Mouse (Mus musculus) megakaryocyte, embryonic 14.5 days (primary cell): Measurements from ENCODE around the gene Gpr161. TPM values are rescaled to one million over a fixed set of nuclear protein-coding genes. Genes with fewer than 3 reads are reported as not detected.

Source experiments
- H3K27me3 ChIP-seq: replicated peaks from 2 replicates; pipeline ENCODE3; 2012; ENCODE audit warnings: inconsistent platforms
- H3K36me3 ChIP-seq: replicated peaks from 2 replicates; pipeline ENCODE3; 2012; ENCODE audit warnings: low read length, inconsistent platforms, mixed read lengths
- H3K4me1 ChIP-seq: 2 replicates; pipeline ENCODE4 v1.6.1; 2012; ENCODE audit warnings: inconsistent platforms
- H3K4me3 ChIP-seq: replicated peaks from 2 replicates; pipeline ENCODE3; 2012; ENCODE audit warnings: moderate library complexity, mild to moderate bottlenecking, inconsistent platforms
- H3K9me3 ChIP-seq: 2 replicates; pipeline ENCODE4 v1.6.1; 2012; ENCODE audit warnings: inconsistent platforms
- FLI1 ChIP-seq: IDR thresholded peaks from 2 replicates; pipeline ENCODE4 v1.6.1; 2012; ENCODE audit warnings: low read length, inconsistent platforms, mixed read lengths
- GATA1 ChIP-seq: IDR thresholded peaks from 3 replicates; pipeline ENCODE4 v1.6.1; 2012; ENCODE audit warnings: mixed read lengths, low read length, inconsistent platforms, borderline replicate concordance
- polyA plus RNA-seq: library from polyadenylated mRNA; stranded (reverse); fragments of >175 nt; gene quantifications from 2 replicates; pipeline ENCODE4 v1.2.3, GENCODE M21; 2012; ENCODE audit warnings: low replicate concordance; ENCODE audit not compliant: insufficient read depth

Gene Gpr161
- polyA plus RNA-seq, 1 experiment = not detected

DNA sequence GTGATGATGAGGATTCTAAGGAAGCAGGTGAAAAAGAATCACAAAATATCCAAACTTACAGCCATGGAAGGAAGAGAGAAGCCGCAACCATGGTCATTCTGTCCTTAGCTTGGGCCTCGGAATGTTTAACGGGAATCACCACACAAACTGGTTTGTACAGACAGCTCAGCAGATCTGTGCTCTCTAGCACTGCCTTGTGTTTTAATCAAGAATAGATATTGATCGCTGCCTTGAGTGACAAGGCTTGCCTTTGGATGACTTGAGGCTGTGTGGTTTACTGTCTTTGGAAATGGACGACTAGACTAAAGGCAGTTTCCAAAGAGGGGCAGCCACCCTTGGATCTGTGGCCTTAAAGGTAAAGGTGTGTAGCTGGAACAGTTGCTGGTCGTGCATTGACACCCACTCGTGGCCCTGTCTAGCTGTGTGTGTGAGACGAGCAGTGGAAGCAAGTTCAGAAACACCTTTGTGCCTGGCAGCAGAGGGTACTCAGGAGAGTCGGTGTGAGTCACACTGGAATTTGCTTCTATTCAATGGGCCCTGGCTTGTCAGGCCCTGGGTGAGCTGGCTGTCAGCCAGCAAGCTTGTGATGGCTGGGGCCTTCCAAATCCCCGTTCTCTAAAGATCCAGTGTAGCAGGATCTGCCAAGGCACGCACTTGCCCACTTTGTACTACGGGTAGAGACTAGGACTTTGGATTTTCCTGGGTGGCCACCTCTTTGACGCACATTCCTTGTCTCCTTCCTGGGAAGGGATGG lies 7.0 kb downstream of the Gpr161 start:
- Histone ChIP-seq H3K27me3 (peaks cover 56% of the 10 kb centered on the region), H3K36me3 (no peaks in the 10 kb centered on the region), H3K4me3 (no peak overlapping the region), H3K4me1 (peaks cover 4% of the 10 kb centered on the region; the same call in 1 of the 2 replicates), H3K9me3 (no peaks in the 10 kb centered on the region)
- TF ChIP-seq GATA1 = no peak
- TF ChIP-seq FLI1 = no peak

- TF ChIP-seq FLI1 = no peak
- TF ChIP-seq GATA1 = no peak
Observed at GRCm38 (mm10) chr1:165303209-165303608, 7.6 kb downstream of the Gpr161 start.

DNA sequence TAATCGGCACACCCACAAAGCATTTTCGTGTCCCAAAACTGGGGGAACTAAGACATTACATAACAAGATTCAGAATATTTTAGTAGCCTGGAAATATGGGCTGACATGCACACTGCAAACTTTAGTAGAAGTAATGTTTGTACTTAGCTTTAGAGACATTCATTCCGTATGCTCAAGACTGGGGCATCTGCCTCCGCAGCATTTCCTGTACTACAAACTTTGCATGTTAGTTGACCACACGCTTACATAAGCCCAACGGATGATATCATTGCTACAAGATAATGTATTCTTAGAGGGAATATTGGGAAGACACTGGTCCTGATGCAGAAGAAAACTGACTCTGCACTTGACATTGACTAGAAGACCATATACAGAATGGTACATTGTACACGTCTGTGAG lies 8.8 kb downstream of the Gpr161 start:
- H3K36me3 ChIP-seq = no peaks in the 10 kb centered on the region
- H3K4me1 ChIP-seq = peaks cover 4% of the 10 kb centered on the region; the same call in 1 of the 2 replicates
- H3K9me3 ChIP-seq = no peaks in the 10 kb centered on the region
- H3K4me3 ChIP-seq = no peak overlapping the region
- TF ChIP-seq GATA1 = no peak
- TF ChIP-seq FLI1 = no peak
- H3K27me3 ChIP-seq = peaks cover 62% of the 10 kb centered on the region

More at GRCm38 (mm10) chr1:165303209-165303608, 7.6 kb downstream of the Gpr161 start:
- no peaks in the 10 kb centered on the region for H3K9me3 ChIP-seq
- H3K4me1 ChIP-seq = peaks cover 4% of the 10 kb centered on the region; the same call in 1 of the 2 replicates
- H3K27me3 ChIP-seq = peaks cover 58% of the 10 kb centered on the region
- no peak overlapping the region for H3K4me3 ChIP-seq
- H3K36me3 ChIP-seq = no peaks in the 10 kb centered on the region

- H3K4me3 ChIP-seq = no peak overlapping the region
- TF ChIP-seq GATA1 (no peak), FLI1 (no peak)
- H3K9me3 ChIP-seq = 0 out of 2 replicates have a peak, but pooled peaks cover 7% of the 10 kb centered on the region
Observed at GRCm38 (mm10) chr1:165308180-165308579, 12.6 kb downstream of the Gpr161 start.

DNA sequence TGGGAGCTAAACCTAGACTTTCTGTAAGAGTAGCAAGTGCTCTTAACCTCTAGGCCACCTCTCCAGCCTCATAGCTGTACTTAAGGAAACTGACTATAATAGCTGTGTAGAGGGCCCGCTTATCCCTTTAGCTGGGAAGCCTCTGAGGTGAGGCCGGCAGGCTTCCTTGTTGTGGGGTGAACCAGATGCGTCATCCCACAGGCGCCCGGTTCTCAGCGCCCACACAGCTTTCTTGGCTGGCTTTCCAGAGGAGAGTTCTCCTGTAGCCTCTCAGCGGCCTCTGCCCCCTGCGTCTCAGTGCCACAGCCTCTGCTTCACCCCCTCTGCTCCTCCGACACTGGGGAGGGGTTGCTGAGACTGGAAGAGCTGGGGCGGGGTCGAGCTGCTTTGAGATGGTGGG lies 20.8 kb downstream of the Gpr161 start:
- Histone ChIP-seq H3K27me3 (peaks cover 80% of the 10 kb centered on the region), H3K4me3 (no peak overlapping the region), H3K4me1 (peaks cover 29% of the 10 kb centered on the region), H3K36me3 (no peaks in the 10 kb centered on the region), H3K9me3 (no peaks in the 10 kb centered on the region)
- TF ChIP-seq GATA1 = no peak
- no peak for TF ChIP-seq FLI1

More at GRCm38 (mm10) chr1:165308180-165308579, 12.6 kb downstream of the Gpr161 start:
- H3K36me3 ChIP-seq = no peaks in the 10 kb centered on the region
- peaks cover 4% of the 10 kb centered on the region; the same call in 1 of the 2 replicates for H3K4me1 ChIP-seq
- H3K27me3 ChIP-seq = peaks cover 64% of the 10 kb centered on the region

DNA sequence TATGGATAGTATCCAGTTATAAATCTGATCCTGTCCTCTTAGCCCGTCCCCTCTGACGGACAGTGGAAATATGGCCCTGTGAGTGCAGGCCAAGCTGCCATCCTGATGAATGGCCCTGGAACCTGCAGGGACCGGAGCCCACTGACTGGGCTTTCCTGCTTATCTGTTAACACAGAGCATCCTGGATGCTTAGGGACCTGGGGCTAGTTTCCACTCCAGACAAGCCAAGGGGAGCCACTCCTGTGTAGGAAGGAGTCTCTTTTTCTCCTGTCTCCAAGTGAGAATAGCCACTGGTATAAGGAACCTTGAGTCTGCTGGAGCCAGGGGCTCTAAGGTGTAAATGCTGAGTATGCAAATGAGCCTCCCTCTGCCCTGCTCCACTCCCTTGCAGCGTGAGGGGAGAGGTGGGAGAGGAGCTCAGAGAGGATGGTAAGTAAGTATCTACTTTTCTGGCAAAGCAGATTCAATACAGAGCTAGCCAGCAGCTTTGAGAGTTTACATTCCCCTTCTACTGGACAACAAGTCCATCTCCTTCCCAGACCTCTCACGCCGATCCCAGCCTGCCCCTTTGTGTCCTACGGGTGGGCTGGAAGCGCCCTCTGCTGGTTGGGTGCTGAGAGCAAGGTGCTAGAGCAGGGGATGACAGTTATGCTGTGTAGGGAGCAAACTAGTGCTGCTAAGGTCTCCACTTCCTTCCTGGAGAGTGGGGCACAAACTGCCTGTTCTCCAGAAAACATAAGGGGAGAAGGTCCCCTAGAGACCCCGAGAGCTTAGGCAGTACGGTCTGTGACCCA lies 24.7 kb downstream of the Gpr161 start:
- Histone ChIP-seq H3K9me3 (no peaks in the 10 kb centered on the region), H3K36me3 (peaks cover 3% of the 10 kb centered on the region), H3K4me1 (peaks cover 60% of the 10 kb centered on the region), H3K27me3 (peaks cover 74% of the 10 kb centered on the region), H3K4me3 (peak overlapping the region; percentile 57)
- TF ChIP-seq FLI1 = no peak
- no peak for TF ChIP-seq GATA1

DNA sequence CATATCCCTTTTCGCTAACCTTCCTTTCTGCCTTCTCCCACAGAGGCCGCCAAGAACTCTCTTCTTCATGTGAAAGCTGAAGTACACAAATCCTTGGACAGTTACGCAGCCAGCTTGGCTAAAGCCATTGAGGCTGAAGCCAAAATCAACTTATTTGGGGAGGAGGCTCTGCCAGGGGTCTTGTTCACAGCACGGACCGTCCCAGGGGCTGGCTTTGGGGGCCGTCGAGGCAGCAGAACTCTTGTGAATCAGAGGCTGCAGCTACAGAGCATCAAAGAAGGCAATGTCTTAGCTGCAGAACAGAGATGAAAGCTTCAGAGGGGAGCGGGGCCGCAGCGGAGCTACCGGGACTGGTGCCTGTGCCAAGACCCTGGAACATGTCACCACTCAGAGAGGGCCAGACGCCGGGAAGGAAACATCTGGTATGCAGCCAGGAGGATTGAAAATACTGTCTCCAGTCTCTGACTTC lies 25.8 kb downstream of the Gpr161 start:
- Histone ChIP-seq H3K4me1 (peaks cover 64% of the 10 kb centered on the region), H3K27me3 (peaks cover 75% of the 10 kb centered on the region), H3K4me3 (no peak overlapping the region), H3K9me3 (no peaks in the 10 kb centered on the region), H3K36me3 (peaks cover 9% of the 10 kb centered on the region)
- no peak for TF ChIP-seq GATA1
- TF ChIP-seq FLI1 = no peak

DNA sequence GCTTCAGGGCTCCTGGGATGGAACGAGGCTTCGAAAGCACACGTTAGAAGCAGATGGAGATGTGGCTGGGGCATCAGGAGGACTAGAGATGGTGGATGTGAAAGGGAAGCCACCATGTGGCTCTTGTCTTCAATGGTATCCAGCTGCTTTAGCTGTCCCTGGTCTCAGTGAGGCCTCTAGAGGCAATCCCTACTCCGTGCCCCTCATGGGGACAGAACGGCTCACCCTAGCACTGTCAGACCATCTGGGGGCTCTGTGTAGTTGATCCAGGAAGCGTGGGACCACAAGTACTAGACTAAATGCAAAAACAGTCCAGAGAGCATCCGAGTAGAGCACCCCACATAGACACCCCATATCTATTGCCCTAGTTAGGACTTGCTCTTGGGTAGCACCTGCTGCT lies 26.3 kb downstream of the Gpr161 start:
- Histone ChIP-seq H3K4me3 (no peak overlapping the region), H3K36me3 (peaks cover 9% of the 10 kb centered on the region), H3K4me1 (peaks cover 64% of the 10 kb centered on the region), H3K27me3 (peaks cover 71% of the 10 kb centered on the region), H3K9me3 (no peaks in the 10 kb centered on the region)
- TF ChIP-seq GATA1 (no peak), FLI1 (no peak)

- TF ChIP-seq FLI1 (no peak), GATA1 (no peak; the same call in 2 of the 3 replicates)
- peaks cover 16% of the 10 kb centered on the region for H3K36me3 ChIP-seq
- H3K27me3 ChIP-seq = peaks cover 71% of the 10 kb centered on the region
- peaks cover 62% of the 10 kb centered on the region for H3K4me1 ChIP-seq
- peak overlapping the region; percentile 79 for H3K4me3 ChIP-seq
- H3K9me3 ChIP-seq = no peaks in the 10 kb centered on the region
Observed at GRCm38 (mm10) chr1:165322934-165323333, 27.3 kb downstream of the Gpr161 start.
